Mouse (Mus musculus): ENCODE data around the gene Snrpd3.
A peak's percentile ranks its signal among the peaks of the same experiment; 100 is the strongest.
"Not testable (repeated sequence)": the region's sequence is repeated elsewhere in the genome, so short reads cannot be mapped to it uniquely, and the experiment has no call there.

Gene Snrpd3

DNA sequence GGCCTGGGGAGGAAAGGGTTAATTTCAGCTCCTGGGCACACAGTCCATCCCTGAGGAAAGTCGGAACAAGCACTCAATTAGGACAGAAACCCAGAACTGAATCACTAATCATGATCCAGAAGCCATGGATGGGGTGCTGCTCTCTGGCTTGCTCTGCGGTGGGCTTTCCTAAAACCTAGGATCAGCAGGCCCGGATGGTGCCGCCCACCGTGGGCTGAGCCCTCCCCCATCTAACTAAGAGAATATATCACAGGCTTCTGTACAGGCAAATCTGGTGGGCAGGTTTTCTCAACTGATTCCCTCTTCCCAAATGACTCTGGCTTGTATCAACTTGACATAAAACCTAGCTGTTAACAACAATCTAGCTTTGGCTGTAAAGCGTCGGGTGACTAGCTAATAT, 30.6 kb downstream of the Snrpd3 start:
- DNase-seq: no peak

DNA sequence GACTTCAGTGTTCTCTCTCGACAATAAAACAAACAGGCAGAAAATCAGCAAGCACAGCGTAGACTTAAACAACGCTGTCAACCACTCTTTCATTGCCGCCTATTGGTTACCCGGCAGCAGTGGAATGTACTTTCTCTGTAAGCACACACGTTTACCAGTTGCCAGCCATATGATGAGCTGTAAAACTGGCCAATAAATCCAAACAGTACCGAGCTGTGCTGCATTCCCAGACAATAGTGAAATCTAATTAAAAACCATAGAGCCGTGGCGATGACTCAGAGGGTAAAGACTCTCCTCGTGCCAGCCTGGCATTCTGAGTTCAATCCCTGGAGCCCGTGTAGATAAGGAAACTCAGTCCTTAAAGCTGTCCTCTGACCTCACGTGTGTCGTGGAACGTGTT, 31.1 kb downstream of the Snrpd3 start:
- DNase-seq: no peak

DNA sequence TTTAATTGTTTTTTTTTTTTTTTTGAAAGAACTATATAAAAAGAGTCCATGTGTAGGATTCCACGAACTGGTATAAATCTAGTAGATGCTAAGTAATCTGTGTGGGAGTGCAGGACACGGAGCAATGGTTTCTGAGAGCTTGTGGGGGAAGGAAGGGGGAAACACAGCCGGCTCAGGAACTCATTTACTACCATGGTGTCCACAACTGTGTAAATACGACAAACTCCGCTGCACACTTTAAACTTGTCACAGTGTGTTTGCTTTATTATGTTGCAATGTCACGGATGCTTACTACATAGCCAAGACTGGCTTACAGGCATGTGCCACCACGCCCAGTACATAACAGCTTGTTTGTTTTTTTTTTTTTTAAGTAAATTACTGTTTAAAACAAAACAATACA, 32.5 kb downstream of the Snrpd3 start:
- DNase-seq: no peak

DNA sequence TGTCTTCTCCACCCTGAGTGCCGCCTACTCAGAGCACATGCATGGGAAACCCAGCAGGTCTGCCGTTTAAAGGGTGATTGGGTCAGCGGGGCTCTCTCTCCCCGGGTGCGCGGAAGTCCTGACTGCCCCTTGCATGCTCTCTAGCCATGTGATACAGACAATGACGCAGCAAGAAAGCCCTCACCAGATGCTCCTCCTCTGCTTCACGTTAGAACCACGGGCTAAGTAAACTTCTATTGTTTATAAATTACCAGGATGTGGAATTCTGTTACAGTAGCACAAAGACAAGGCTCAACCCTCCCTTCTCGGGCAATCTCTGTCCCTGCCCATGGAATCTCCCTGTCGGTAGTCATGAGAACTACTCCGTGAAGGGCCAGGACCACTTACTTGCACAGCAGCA, 33.8 kb downstream of the Snrpd3 start:
- DNase-seq: no peak

DNA sequence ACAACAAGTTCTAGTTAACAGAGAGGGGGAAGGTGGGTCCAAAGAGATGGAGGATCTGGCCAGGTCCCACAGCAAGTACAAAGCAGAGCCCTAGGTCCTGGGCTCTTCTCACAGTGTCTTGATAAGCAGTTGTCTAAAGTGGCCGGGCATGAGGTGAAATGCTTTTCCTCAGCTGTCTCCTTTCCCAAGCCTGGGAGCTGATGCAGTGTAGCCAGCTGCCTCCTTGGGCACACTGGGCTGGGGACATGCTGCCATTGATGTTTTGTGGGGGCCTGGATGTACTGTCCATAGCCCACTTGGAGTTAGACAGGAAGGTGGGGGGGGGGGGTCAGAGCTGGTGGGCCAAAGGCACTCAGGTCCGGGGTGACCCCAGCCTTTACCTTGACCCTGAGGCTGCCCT, 34.8 kb downstream of the Snrpd3 start:
- DNase-seq: no peak

DNA sequence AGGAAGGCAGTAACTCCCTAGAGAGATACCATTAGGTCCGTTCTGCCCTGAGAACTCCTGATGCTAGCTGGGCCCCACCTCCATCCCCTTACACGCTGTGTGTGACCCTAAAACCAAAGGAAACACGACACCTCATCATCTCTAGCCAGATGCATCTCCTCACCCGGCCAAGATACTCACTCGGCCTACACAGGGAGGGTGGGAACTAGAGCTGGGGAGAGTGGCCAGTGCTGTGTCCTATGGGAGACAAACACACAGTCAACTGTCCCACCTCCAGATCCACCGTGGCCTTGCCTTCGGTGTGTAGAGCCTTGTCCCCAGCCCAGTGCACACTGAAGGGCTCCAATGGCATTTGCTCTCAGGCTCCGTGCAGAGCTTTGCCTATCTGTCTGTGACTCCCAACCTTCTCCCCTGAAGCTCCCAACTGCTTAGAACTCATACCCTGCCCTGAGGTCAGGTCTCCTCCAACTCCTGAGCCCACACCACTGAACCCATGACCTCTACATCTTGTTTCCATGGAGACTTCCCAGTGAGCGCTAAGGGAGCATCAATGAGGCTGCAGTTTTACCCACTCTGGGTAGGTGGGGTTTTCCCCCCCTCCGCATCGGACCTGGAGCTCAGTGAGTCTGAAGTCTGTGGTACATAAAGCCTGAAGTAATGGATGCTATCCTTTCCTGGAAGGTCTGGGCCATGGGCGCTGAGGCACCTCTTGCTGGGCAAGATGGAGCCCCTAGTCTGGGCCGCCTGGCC, 35.5 kb downstream of the Snrpd3 start:
- DNase-seq: no peak

DNA sequence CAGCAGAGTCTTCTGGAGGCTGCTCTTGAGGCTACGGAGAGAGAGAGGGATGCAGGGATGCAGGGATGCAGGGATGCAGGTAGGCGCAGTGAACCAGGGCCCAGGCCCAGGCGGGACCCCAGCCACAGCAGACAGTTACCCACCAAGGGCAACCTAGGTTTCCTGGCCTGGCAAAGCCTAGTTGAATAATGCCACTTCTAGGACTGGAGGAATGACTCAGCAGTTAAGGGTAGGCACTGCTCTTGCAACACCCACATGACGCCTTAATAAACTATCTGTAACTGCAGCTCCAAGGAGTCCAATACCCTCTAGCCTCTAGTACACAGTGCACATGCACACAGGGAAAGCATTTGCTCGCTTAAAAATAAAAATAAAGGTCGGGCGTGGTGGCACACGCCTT, 36.7 kb downstream of the Snrpd3 start:
- DNase-seq: no peak

DNA sequence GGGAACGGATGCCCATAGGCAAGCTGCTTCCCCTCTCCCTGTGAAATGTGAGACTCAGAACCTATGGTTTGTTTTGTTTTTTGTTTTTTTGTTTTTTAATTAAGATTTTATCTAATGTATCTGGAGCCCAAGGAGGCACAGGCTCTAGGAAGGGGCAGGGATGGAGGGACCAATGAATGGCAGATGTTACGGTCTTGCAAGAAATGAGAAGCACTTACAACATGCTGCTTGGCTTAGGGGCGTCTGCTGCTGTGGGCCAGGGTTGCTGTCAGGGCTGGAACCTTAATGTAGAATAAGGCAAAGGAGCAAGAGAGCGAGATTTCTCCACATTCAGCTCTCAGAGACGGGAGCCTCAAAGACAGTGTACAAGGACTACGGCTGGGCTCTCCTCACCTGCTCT, 38.2 kb downstream of the Snrpd3 start:
- DNase-seq: no peak

DNA sequence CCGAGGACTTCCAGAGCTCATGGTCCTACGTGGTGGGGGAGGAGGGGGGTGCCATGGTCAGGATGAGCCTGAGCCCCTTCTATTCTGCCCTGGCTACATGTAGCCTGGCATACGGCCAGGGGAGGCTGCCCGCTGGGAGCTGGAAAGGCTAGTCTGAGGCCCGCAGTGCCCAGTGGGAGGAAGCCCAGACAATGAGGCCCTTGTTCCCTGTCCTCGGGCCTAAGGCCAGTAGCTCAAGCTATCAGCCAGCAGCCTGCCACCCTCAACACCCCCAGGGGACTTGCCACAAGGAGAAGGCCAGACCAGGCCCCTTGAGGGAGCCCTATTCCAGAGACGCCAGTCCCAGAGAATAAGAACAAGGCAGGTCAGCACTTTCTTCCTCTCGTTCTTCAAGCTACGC, 38.7 kb downstream of the Snrpd3 start:
- DNase-seq: no peak

DNA sequence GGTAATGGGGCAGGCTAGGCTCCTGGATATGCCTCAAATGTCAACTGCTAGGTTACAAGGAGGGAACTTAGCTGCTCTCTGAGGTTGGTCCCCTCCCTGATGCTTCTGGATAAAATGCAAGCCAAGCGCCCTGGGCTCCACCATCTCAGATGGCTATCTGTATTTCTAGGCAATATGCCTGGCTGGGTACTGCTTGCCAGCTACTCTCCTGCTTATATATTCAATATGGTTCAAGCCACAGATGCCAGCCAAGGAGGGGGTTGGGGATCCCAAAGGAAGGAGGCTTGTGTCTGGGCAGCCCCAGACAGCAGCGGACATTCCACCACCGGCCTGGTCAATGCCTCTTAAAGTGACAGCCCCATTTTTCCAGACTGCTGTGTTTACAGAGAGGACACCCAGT, 41.2 kb downstream of the Snrpd3 start:
- no peak for DNase-seq

DNA sequence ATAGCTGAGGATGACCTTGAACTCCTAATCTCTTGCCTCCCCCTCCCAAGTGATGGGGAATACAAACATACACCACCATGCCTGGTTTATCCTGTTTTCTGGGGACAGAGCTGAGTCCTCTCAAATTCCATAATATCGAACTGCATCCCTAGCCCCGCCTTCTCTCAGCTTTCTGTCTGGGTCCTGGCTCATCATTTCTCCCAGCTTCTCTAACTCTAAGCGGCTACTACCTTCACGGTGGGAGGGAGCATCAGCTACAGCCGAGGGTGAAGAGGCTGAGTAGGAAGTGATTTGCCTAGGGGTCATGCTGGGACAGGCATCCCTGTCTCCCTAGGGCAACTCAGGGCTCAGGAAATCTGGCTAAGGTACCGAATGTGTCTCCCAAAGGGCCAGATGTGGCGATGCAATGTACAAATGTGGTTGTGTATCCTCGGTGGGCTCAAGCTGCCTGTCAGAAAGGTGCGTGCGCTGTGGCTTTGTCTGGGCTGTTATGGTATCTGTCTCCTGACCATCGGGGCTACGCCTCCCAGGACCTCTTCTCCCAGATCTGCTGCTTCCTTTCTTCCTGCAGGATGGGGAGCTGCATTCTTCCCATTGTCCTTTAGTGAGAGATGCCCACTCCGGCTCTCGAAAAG, 41.8 kb downstream of the Snrpd3 start:
- no peak for DNase-seq

DNA sequence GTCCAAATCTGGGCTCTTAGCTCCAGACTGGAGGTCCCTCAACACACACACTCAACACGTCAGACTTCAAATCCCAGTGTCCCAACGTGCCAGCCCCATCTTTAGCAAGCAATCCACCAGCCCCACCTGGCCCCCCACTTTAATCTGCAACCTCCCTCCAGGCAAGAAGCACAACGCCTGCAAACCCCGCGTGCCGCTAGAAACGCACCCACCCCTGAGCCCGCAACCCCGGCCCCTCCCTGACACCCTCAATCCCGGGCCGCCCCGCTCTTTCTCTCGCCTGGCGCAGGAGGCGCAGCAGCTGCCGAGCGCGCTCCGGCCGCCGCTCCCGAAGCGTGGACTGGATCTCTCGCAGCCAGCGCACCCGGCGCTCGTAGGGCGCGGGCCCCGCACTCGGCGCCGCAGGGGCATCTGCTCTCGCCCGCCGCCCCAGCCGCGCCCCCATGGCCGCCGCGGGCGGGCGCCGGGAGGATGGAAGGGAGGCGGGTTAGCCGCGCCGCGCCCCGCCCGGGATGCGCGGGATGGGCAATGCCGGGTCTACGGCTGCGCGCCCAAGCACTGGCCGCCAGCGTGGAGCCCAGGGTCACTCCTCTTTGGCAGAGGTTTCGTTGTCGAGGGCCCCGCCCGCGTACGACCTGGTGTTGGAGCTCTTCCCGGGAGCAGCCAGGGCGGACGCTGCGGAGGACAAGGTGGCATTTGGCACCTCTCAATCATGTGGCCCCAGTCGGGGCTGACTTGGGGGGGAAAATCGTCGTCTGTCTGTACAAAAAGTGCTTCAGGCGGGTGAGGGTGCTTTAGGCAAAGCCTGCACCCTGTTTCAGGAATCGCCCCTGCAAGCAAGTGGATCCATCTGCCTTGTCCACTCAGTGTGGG, 42.6 kb downstream of the Snrpd3 start, which contains the start of gene Lrrc75b:
Lrrc75b (minus strand) TSS at position 655 of the 873 bp plus-strand sequence.
- DNase-seq: peak; percentile 24

DNA sequence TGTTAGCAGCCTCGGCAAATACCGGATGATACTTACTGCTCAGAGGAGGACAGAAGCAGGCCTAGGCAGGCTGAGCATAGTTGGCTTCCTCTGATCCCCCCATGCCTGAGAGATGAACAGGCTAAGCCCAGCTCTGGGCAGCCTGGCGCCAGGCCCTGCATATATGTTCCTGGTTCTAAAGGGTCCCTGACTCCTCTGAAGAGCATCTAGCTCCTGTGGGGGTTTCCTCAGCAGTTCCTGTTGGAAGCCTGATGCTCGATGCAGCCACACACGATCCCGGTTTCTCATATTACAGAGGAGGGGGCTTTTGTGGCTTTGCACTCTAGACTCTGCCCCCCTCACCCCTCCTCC, 43.2 kb downstream of the Snrpd3 start:
- no peak for DNase-seq

DNA sequence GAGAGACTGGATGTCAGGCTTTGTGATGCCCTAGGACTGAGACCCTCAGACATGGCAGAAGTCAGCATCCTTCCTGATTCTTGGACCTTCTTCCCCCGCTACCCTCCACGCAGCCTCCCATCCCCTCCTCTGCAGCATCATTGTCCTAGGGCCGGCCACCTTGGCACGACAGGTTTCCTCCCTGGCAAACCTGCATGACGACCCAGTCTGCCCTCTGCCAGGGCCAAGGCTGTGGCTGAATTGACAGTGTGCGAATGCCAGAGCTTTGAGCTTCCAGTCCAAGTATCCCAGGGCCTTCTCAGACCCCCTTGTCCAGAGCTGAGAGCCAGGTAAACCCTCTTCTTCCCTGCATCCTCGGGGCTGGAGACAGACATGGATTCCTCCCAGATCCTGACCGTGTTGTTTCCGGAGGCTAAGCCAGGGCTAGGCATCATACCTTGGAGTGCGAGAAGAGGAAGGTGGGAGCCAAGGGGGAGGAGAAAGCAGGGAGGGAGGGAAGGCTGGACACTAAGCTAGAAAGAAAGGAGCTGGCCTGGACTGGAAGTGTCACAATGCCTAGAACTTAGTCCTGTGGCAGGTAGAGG, 43.8 kb downstream of the Snrpd3 start, which contains the start of gene Ggt1:
Ggt1 (plus strand) TSS at position 534 of the 584 bp plus-strand sequence.
- no peak for DNase-seq

DNA sequence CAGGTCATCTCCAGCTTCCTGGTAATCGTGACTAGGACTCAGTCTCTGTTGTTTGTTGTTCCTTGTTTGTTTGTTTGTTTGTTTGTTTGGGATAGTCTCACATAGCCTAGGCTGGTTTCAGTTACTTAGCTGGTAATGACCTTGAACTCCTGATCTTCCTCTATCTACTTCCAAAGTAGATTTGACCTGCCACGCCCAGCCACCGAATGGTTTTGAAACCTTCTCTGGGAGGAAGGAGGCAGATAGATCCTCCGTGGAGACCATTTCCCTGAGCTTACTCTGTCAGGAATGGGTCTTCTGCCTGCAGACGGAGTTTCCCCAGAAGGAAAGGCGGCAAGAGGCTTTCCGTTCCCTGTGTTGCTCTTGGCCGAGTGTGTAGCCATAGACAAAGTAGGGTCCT, 45.2 kb downstream of the Snrpd3 start:
- no peak for DNase-seq

DNA sequence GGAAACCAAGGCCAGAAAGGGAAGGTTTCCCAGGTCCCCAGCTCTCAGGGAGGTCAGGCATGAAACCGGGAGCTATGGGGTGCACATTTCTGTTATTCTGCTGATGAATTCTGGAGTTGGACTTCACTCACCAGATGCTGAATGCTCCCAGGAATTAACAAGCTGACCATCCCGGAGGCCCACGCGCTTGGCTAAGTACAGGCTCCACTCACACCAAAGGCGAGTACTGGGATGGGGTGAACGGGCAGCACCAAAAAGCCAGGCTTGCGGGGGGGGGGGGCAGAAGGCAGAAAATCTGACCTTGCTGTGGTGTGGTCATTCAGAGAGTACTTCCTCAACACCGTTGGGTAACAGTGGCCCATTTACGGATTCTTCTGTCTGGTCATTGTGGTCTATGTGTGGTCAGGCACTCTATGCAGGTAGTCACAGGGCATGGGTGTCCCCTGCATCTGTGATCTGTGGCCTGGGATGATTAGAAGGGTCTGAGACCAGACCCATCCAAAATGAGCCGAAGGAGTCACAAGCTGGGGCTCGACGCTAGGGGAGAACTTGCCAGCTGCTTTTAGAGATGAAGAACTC, 47.4 kb downstream of the Snrpd3 start:
- DNase-seq: no peak

DNA sequence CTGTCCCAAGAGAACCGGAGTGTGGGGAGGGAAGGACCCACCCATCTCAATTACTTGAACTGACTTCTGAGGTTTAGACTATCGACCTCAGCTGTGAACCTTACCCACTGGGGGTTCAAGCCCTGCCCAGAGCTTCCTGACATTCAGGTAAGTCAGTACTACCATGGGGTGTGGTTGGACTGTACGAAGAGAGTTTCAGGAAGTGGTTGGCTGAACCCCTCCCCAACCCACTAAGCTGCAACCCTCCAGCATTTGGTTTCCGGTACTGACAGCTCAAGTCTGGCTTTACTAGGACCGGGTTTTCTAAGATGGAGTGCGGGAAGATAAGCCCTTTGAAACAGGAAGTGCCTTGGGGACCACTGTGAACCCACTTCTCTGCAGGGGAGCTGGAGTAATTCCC, 48.1 kb downstream of the Snrpd3 start:
- peak; percentile 81 for DNase-seq

DNA sequence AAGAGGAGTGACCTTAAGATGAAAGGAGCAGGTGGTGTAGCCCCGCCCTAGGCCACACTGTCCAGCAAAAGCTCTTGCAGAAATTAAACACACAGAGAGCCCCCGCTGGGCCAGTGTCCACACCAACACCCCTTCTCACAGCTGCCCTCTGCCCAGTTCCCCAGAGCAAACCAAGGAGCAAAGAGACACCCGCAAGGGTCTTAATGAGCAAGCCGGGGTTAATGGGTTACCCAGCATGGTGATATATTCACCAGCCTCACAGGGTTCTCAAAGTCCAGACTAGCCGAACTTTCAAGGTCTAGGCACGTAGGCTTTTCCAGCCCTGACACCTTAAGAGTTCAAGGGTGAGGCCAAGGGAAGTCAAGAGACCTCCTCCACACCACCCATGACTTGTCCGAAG, 48.6 kb downstream of the Snrpd3 start:
- peak; percentile 49 for DNase-seq

DNA sequence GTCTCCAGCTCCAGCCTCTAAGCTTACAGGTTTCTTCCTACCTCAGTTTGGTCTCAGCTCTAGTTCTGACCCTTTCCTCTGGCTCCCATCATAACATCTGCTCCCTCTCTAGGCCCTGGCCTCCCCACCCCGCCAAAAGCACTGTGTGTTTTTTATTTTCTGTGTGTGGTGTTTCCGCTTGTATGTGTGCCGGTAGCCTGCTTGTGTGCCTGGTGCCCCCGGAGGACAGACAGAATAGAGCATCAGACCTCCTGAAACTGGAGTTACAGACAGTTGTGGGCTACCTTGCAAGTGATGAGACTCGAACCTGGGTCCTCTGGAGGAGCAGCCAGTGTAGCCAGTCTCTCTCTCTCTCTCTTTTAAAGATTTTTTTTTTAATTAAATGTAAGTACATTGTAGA, 49.0 kb downstream of the Snrpd3 start:
- DNase-seq: peak; percentile 37

DNA sequence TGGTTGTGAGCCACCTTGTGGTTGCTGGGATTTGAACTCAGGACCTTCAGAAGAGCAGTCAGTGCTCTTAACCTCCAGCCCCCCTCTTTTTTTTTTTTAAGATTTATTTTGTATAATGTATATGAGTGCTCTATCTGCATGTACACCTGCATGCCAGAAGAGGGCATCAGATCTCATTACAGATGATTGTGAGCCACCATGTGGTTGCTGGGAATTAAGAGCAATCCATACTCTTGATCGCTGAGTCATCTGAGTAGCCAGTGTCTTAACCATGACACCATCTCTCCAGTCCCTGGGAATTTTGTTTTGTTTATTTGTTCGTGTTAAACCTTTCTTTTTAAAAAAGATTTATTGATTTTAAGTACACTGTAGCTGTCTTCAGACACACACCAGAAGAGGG, 49.4 kb downstream of the Snrpd3 start:
- DNase-seq: not testable (repeated sequence)

DNA sequence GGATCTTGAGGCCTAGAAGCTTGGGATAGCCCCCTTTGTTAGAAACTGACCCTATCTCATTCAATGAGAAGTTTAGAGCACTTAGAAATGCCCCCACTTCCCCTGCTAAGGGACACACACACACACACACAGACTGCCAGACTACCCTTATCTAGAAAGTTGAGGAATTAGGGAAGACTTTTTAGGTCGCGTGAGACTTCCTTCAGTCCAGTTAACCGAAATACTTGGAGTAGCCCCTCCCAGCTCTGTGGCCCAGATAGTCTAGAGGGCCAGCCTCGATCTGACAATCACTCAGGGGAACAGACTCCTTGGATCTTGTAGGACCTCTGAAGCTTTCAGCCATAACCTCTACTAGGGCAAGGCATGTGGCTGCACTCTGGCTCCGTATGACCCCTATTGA, 50.7 kb downstream of the Snrpd3 start:
- DNase-seq: no peak

DNA sequence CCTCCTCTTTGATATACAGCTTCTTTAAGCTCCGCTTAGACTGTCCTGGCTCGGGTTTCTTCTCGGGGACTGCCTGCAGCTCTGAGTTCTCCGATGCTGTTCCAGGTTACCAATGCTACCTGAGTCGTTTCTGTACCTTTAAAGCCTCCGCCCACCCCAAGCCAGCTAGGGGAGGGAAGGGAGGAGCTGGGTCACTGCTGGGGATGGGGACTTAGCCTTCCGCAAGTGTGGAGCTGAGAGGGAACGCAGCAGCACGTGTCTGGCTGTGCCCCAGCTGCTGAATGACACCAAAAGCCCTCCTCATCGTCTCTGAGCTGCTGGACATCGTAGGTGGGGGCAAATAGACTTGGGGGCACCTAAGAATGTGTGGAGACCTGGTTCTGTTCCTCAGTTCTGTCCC, 51.1 kb downstream of the Snrpd3 start:
- no peak for DNase-seq

DNA sequence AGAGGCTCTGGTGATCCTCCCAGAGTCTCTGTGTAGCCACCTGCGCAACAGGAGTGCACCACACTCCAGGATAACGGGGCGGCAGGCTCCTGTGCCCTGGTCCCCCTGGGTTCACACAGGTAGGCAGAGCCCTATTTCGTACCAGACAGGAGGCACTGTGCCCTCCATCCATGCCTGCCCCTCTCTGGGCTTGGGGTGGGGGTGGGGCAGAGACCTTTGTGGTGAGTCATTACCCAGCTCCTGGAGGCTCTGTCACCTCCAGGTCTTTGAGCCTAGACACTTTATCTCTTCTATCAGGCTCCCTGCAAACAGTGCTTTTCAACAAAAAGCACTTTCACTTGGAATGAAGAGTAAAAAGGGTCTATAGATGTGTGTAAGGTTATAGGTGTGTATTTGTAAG, 51.5 kb downstream of the Snrpd3 start:
- no peak for DNase-seq
